ENCODE assay signal across 17 mouse cellular contexts in the genomic region with DNA sequence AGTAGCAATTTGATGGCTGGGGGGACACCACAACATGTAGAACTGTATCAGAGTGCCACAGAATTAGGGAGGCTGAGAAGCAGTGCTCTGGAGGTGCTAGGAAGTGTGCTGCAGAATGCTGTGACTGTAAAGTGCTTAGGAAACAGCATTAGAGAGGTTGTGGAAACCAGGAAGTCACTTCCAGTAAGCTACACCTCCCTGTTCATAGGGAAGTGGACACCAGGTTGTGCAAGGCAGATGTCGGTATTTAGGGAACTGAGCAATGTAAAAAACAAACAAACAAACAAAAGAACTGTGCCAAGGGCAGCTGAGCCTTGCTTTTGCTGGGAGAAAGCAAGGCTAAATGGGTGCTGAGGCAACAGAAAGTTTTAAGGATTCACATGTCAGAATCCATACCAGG.
"Had no signal": no experiment of that assay in that cellular context is flagged by ENCODE, and none has a peak within 500 bp of the region (broad histone marks: within the 10 kb centered on the region; RNA-seq: fewer than 3 reads in every experiment).

No protein-coding gene starts in this region.

- H3K27ac ChIP-seq: hindbrain, postnatal 0 days; layer of hippocampus, adult 2 months; limb, embryonic 13.5 days; liver, embryonic 14.5 days; lung, embryonic 15.5 days; midbrain, embryonic 10.5 days; neural tube, embryonic 13.5 days; stomach, embryonic 15.5 days had no signal

- H3K27me3 ChIP-seq: limb, embryonic 13.5 days; lung, embryonic 15.5 days; neural tube, embryonic 13.5 days; stomach, embryonic 15.5 days had no signal

- H3K4me3 ChIP-seq: layer of hippocampus, adult 2 months; limb, embryonic 13.5 days; lung, embryonic 15.5 days; midbrain, embryonic 10.5 days; neural tube, embryonic 13.5 days; stomach, embryonic 15.5 days had no signal

- H3K4me1 ChIP-seq: limb, embryonic 13.5 days; lung, embryonic 15.5 days; midbrain, embryonic 10.5 days; neural tube, embryonic 13.5 days; stomach, embryonic 15.5 days had no signal

- DNase-seq: kidney, adult 11 months; kidney, adult 9 months; kidney, postnatal 10 days; kidney, postnatal 4 days; left cerebral cortex, postnatal 4 days; midbrain, embryonic 14.5 days; right cerebral cortex, postnatal 14 days; thymus, adult 2 months; thymus, postnatal 36 days had no signal

- H3K9ac ChIP-seq: limb, embryonic 13.5 days; liver, embryonic 14.5 days; lung, embryonic 15.5 days; neural tube, embryonic 13.5 days; stomach, embryonic 15.5 days had no signal

- H3K4me2 ChIP-seq: limb, embryonic 13.5 days; lung, embryonic 15.5 days; neural tube, embryonic 13.5 days; stomach, embryonic 15.5 days had no signal

- ATAC-seq: hindbrain, postnatal 0 days had no signal

- H3K9me3 ChIP-seq: lung, embryonic 15.5 days; stomach, embryonic 15.5 days had no signal

- H3K36me3 ChIP-seq: limb, embryonic 13.5 days; lung, embryonic 15.5 days; midbrain, embryonic 10.5 days; neural tube, embryonic 13.5 days; stomach, embryonic 15.5 days had no signal
